Mouse (Mus musculus) limb, embryonic 12.5 days (tissue): ENCODE data around the gene Gm42417. TPM values are rescaled to one million over a fixed set of nuclear protein-coding genes. Genes with fewer than 3 reads are reported as not detected.

Experiments
- ATAC-seq: fragments of 200-750 bp; cut with Nextera tagmentation; 2 replicates; pipeline ENCODE4 v1.8.0; 2017; ENCODE audit warnings: low read depth, moderate TSS enrichment; ENCODE audit not compliant: insufficient number of reproducible peaks, insufficient read depth, low FRiP score, low TSS enrichment
- H3K27ac ChIP-seq: fragments of 300-500 bp; sonication (generic); 2 replicates; pipeline ENCODE4 v1.5.1; 2016; ENCODE audit warnings: mild to moderate bottlenecking, moderate library complexity
- H3K27me3 ChIP-seq: fragments of 300-500 bp; sonication (generic); 2 replicates; pipeline ENCODE4 v1.6.1; 2016; ENCODE audit warnings: mild to moderate bottlenecking, moderate library complexity
- H3K36me3 ChIP-seq: fragments of 300-500 bp; sonication (generic); 2 replicates; pipeline ENCODE4 v1.6.1; 2016; ENCODE audit warnings: mild to moderate bottlenecking, moderate library complexity
- H3K4me1 ChIP-seq: fragments of 300-500 bp; sonication (generic); replicated peaks from 2 replicates; pipeline ENCODE4 v1.6.1; 2016
- H3K4me2 ChIP-seq: fragments of 300-500 bp; sonication (generic); 2 replicates; pipeline ENCODE4 v1.6.1; 2016; ENCODE audit warnings: mild to moderate bottlenecking, moderate library complexity
- H3K4me3 ChIP-seq: fragments of 300-500 bp; sonication (generic); replicated peaks from 2 replicates; pipeline ENCODE4 v1.5.1; 2016; ENCODE audit warnings: mild to moderate bottlenecking
- H3K9ac ChIP-seq: fragments of 300-500 bp; sonication (generic); replicated peaks from 2 replicates; pipeline ENCODE4 v1.6.1; 2016; ENCODE audit warnings: mild to moderate bottlenecking, moderate library complexity
- H3K9me3 ChIP-seq: fragments of 300-500 bp; sonication (generic); 2 replicates; pipeline ENCODE4 v1.6.1; 2016; ENCODE audit warnings: mild to moderate bottlenecking, moderate library complexity
- WGBS: fragments of 180-500 bp; shearing (Covaris S2); methylation state at CpG from one replicate; pipeline ENCODE4 v1.1.7; 2016; 5-methylcytosine and 5-hydroxymethylcytosine counted together
- polyA plus RNA-seq: library from polyadenylated mRNA; unstranded; fragments of >200 nt; fragmentation: Nextera tagmentation; extraction: Ambion mirVana; gene quantifications from 2 replicates; pipeline ENCODE4 v1.2.1, GENCODE M21; 2016

The Gm42417 gene
- polyA plus RNA-seq, 1 experiment from 2014 or later: 0.74 TPM

DNA sequence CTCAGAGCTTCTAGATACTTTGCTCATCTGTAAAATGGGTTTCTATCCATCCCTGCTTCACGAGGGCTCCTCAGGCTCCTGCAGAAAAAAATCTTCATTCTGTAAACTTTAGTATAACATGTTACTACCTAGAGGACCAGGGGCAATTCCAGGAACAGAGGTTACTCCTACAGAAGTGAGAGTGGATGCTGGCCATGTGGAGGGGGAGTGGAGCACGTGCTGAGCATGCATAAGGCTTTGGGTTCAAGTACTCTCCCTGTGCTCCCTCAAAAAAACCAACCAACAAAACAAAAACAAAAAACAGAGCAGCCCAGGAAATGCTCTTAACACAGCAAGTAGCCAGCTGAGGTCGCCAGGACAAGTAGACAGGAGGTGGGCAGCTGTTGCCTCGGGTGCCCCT lies 24.4 kb upstream of the Gm42417 start:
- Histone ChIP-seq H3K4me1 (peaks cover 65% of the 10 kb centered on the region), H3K9me3 (no peaks in the 10 kb centered on the region), H3K36me3 (no peaks in the 10 kb centered on the region), H3K9ac (0 out of 2 replicates have a peak overlapping the region, but pooled peaks have one; percentile 18), H3K27ac (no peak overlapping the region), H3K27me3 (no peaks in the 10 kb centered on the region), H3K4me2 (no peak overlapping the region), H3K4me3 (no peak overlapping the region)
- 60% methylated on average over 4 of the region's 4 CpGs for WGBS
- ATAC-seq: no peak

DNA sequence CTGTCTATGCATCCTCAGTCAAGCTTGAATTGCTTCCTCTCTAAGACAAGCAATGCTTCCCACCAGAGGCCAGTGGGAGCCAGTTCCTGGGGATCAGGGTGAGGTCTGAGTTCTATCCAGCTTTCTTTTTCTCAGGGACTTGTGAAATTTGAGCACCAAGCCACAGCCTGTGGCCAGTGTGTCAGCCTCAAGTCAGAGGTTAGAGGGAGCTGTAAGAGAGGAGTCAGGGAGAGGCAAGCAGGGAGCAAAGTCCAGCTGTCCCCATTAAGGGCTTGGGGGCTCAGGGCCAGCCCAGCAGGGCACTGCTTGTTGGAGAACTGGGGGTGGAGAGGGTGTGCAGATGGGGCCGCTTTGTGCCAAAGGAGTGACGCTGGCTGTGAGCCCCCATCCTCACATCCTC lies 24.0 kb upstream of the Gm42417 start:
- Histone ChIP-seq H3K4me1 (peaks cover 63% of the 10 kb centered on the region), H3K27me3 (no peaks in the 10 kb centered on the region), H3K27ac (no peak overlapping the region), H3K36me3 (no peaks in the 10 kb centered on the region), H3K4me2 (no peak overlapping the region), H3K9me3 (no peaks in the 10 kb centered on the region), H3K4me3 (no peak overlapping the region), H3K9ac (0 out of 2 replicates have a peak overlapping the region, but pooled peaks have one; percentile 18)
- WGBS: 60% methylated on average over 2 of the region's 2 CpGs
- no peak for ATAC-seq

GRCm38 (mm10) chr1:36562388-36562787 lies 23.2 kb upstream of the Gm42417 start:
- peaks cover 55% of the 10 kb centered on the region for H3K4me1 ChIP-seq
- no peaks in the 10 kb centered on the region for H3K9me3 ChIP-seq
- no peaks in the 10 kb centered on the region for H3K27me3 ChIP-seq
- no peak overlapping the region for H3K4me3 ChIP-seq
- H3K27ac ChIP-seq: no peak overlapping the region
- no peak for ATAC-seq
- H3K4me2 ChIP-seq: no peak overlapping the region
- no peak overlapping the region for H3K9ac ChIP-seq
- whole genome bisulfite sequencing: 46% methylated on average over 4 of the region's 4 CpGs
- H3K36me3 ChIP-seq: no peaks in the 10 kb centered on the region

- H3K4me3 ChIP-seq: no peak overlapping the region
- no peak for ATAC-seq
- H3K36me3 ChIP-seq: no peaks in the 10 kb centered on the region
- H3K4me1 ChIP-seq: peaks cover 43% of the 10 kb centered on the region
- H3K9me3 ChIP-seq: no peaks in the 10 kb centered on the region
- WGBS: 40% methylated on average over 6 of the region's 6 CpGs
- no peaks in the 10 kb centered on the region for H3K27me3 ChIP-seq
- no peak overlapping the region for H3K9ac ChIP-seq
- no peak overlapping the region for H3K4me2 ChIP-seq
- H3K27ac ChIP-seq: no peak overlapping the region
Observed at GRCm38 (mm10) chr1:36560903-36561302, 21.7 kb upstream of the Gm42417 start.

GRCm38 (mm10) chr1:36559888-36560287 lies 20.7 kb upstream of the Gm42417 start:
- no peak for ATAC-seq
- H3K27me3 ChIP-seq: no peaks in the 10 kb centered on the region
- WGBS: 55% methylated on average over 5 of the region's 5 CpGs
- peaks cover 51% of the 10 kb centered on the region for H3K4me1 ChIP-seq
- no peak overlapping the region for H3K27ac ChIP-seq
- H3K9ac ChIP-seq: no peak overlapping the region
- H3K4me3 ChIP-seq: no peak overlapping the region
- no peak overlapping the region for H3K4me2 ChIP-seq
- no peaks in the 10 kb centered on the region for H3K9me3 ChIP-seq
- peaks cover 10% of the 10 kb centered on the region for H3K36me3 ChIP-seq

GRCm38 (mm10) chr1:36559256-36559655 lies 20.0 kb upstream of the Gm42417 start:
- H3K36me3 ChIP-seq: peaks cover 16% of the 10 kb centered on the region
- peak overlapping the region; percentile 90 for H3K4me3 ChIP-seq
- H3K4me1 ChIP-seq: peaks cover 57% of the 10 kb centered on the region
- WGBS: 9% methylated on average over 4 of the region's 4 CpGs
- no peak for ATAC-seq
- H3K27me3 ChIP-seq: no peaks in the 10 kb centered on the region
- H3K9me3 ChIP-seq: no peaks in the 10 kb centered on the region
- H3K9ac ChIP-seq: peak overlapping the region; percentile 96; the same call in 1 of the 2 replicates
- peak overlapping the region; percentile 99; the same call in 1 of the 2 replicates for H3K27ac ChIP-seq
- peak overlapping the region; percentile 100 for H3K4me2 ChIP-seq

DNA sequence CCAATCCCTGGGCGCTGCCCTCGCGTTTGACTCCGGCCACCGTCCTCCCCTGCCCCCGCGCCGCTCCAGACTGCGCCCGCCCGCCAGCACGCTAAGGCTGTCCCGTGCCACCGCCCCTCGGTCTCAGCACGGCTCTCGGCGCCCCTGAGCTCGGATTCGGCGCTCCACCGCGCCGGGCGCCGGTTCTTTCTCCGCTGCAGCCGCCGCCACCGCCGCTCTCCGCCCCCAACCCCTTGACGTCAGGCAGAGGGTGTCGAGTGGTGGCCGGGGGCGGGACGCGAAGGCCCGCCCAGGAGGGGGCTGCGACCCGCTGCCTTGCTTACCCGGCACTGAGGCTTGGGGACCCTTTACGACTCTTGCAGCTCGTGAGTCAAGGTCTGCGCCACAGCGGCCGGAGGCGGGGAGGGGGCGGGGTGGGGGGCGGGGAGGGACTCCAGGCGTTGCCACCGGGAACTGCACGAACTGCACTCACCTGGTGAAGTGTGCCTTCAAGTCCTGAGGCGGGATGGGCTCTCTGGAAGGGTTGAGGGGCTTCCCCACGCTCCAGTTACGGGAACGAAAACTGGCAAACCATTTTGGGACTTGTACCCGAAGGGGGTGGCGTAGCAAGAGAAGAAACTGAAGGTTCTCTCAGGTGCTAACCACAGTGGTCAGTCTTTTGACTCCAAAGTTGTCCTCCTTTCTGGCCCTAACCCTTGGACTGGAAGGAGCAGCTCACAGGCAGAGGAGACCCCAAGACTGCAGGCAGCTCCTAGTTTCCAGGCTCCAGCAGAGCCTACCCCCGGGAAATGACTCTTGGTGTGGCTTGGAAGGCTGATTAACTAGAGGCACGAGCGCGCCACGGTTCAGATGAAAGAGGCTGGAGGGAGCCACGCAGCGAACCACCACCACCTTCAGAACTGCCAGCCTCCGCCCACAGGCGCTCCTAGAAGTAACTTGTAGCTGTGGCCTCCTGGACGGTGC lies 19.1 kb upstream of the Gm42417 start, which contains the start of gene Sema4c:
Gene Sema4c (minus strand): TSS at position 319 of the 963 bp plus-strand sequence.
- Histone ChIP-seq H3K9ac (peak within 1 kb of the TSS; percentile 96), H3K36me3 (peaks cover 26% of the 10 kb centered on the region), H3K27ac (peak within 1 kb of the TSS; percentile 99), H3K27me3 (no peaks in the 10 kb centered on the region), H3K4me2 (peak within 1 kb of the TSS; percentile 100), H3K4me1 (peaks cover 51% of the 10 kb centered on the region), H3K4me3 (peak within 1 kb of the TSS; percentile 90), H3K9me3 (no peaks in the 10 kb centered on the region)
- under 1% methylated on average over 69 of the region's 69 CpGs for WGBS
- peak; percentile 77 for ATAC-seq

DNA sequence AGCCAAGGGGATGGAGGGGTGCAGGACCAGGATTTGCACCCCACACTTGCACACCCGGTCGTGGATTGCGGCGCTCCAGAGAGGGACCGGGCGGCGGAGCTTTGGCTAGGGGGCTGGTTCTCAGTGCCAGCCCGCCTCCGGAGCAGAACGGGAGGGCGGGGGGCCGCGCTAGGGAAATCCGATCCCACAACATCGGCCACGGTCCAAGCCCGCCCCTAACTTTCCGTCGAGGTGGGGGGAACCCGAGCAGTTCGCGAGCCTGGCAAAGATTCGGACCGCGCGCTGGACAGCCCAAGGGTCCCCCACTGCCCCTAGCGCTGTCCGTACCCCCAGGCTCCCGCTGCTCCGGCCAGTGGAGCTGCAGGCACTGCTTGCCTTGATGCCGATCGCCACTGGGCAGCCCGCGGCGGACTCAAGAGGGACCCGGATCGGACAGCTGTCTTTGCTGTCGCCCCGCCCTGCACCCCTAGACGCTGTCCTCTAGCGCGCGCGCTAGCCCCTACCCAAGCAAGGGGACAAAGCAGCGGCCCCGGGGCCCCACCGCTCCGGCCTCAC lies 18.3 kb upstream of the Gm42417 start:
- WGBS: under 1% methylated on average over 48 of the region's 48 CpGs
- H3K36me3 ChIP-seq: peaks cover 34% of the 10 kb centered on the region
- H3K4me2 ChIP-seq: peak overlapping the region; percentile 100
- H3K27me3 ChIP-seq: no peaks in the 10 kb centered on the region
- peaks cover 46% of the 10 kb centered on the region for H3K4me1 ChIP-seq
- peak; percentile 71 for ATAC-seq
- peak overlapping the region; percentile 99 for H3K27ac ChIP-seq
- H3K9ac ChIP-seq: peak overlapping the region; percentile 96
- peak overlapping the region; percentile 90 for H3K4me3 ChIP-seq
- no peaks in the 10 kb centered on the region for H3K9me3 ChIP-seq

GRCm38 (mm10) chr1:36556553-36557456 lies 17.6 kb upstream of the Gm42417 start:
- under 1% methylated on average over 52 of the region's 52 CpGs for WGBS
- Histone ChIP-seq H3K4me1 (peaks cover 46% of the 10 kb centered on the region), H3K36me3 (peaks cover 41% of the 10 kb centered on the region), H3K9me3 (no peaks in the 10 kb centered on the region), H3K4me3 (peak overlapping the region; percentile 90), H3K4me2 (peak overlapping the region; percentile 100), H3K9ac (peak overlapping the region; percentile 96), H3K27ac (peak overlapping the region; percentile 99), H3K27me3 (no peaks in the 10 kb centered on the region)
- peak; percentile 62 for ATAC-seq

GRCm38 (mm10) chr1:36555798-36556395 lies 16.7 kb upstream of the Gm42417 start:
- 2% methylated on average over 8 of the region's 8 CpGs for WGBS
- peaks cover 50% of the 10 kb centered on the region for H3K36me3 ChIP-seq
- H3K9ac ChIP-seq: peak overlapping the region; percentile 96
- no peaks in the 10 kb centered on the region for H3K27me3 ChIP-seq
- H3K4me3 ChIP-seq: peak overlapping the region; percentile 90
- H3K27ac ChIP-seq: peak overlapping the region; percentile 99
- ATAC-seq: no peak
- H3K9me3 ChIP-seq: no peaks in the 10 kb centered on the region
- peaks cover 40% of the 10 kb centered on the region for H3K4me1 ChIP-seq
- peak overlapping the region; percentile 100 for H3K4me2 ChIP-seq
